Mouse (Mus musculus) heart, postnatal 0 days (tissue): ENCODE data around the gene Tgm2.

Source experiments
- CTCF ChIP-seq: IDR thresholded peaks from 2 replicates; pipeline ENCODE4 v1.5.1; 2016; ENCODE audit warnings: antibody characterized with exemption, control low read depth, low read depth
- EP300 ChIP-seq: IDR thresholded peaks from 2 replicates; pipeline ENCODE4 v1.6.1; 2016; ENCODE audit warnings: antibody characterized with exemption, low read depth

DNA sequence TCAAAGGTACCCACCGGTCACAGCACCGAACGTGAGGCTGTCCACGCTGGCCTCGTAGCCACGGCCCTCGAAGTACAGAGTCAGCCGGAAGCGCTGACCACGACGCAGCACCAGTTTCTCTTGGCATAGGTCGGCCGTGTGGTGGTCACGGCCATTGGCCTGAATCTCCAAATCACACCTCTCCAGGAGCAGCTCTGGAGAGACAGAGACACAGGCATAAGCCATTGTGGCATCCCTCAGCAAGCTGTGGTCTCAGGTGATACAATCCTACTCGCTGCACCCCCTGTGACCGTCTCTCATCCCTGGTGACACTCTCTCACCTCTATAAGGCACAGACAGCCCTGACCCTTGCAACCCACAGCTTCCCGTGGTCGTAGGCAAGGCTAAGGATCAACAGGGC, 3.3 kb downstream of the Tgm2 start:
- TF ChIP-seq EP300 (no peak), CTCF (no peak)
